Mouse (Mus musculus) hindbrain, embryonic 15.5 days (tissue): ENCODE measurements around the gene 4933416C03Rik. TPM values are rescaled to one million over a fixed set of nuclear protein-coding genes. Genes with fewer than 3 reads are reported as not detected.

Experiments
- ATAC-seq: fragments of 200-750 bp; cut with Nextera tagmentation; 2 replicates; pipeline ENCODE4 v1.8.0; 2017; ENCODE audit warnings: low read depth, moderate number of reproducible peaks, moderate TSS enrichment; ENCODE audit not compliant: low FRiP score
- H3K27ac ChIP-seq: fragments of 300-500 bp; sonication (generic); replicated peaks from 2 replicates; pipeline ENCODE4 v1.5.1; 2015; ENCODE audit warnings: mild to moderate bottlenecking, inconsistent platforms
- H3K27me3 ChIP-seq: fragments of 300-500 bp; sonication (generic); 2 replicates; pipeline ENCODE4 v1.6.1; 2015; ENCODE audit warnings: control low read depth, inconsistent platforms
- H3K36me3 ChIP-seq: fragments of 300-500 bp; sonication (generic); 2 replicates; pipeline ENCODE4 v1.6.1; 2015; ENCODE audit warnings: control low read depth, inconsistent platforms
- H3K4me1 ChIP-seq: fragments of 300-500 bp; sonication (generic); replicated peaks from 2 replicates; pipeline ENCODE4 v1.6.1; 2015; ENCODE audit warnings: control low read depth, inconsistent platforms
- H3K4me2 ChIP-seq: fragments of 300-500 bp; sonication (generic); 2 replicates; pipeline ENCODE4 v1.6.1; 2015; ENCODE audit warnings: moderate library complexity, mild to moderate bottlenecking, inconsistent platforms
- H3K4me3 ChIP-seq: fragments of 300-500 bp; sonication (generic); 2 replicates; pipeline ENCODE4 v1.5.1; 2015; ENCODE audit warnings: mild to moderate bottlenecking, inconsistent platforms
- H3K9ac ChIP-seq: fragments of 300-500 bp; sonication (generic); 2 replicates; pipeline ENCODE4 v1.6.1; 2015; ENCODE audit warnings: inconsistent platforms
- H3K9me3 ChIP-seq: fragments of 300-500 bp; sonication (generic); 2 replicates; pipeline ENCODE4 v1.6.1; 2016; ENCODE audit warnings: control low read depth, inconsistent platforms
- WGBS: fragments of 180-500 bp; shearing (Covaris S2); methylation state at CpG from one replicate; pipeline ENCODE4 v1.1.7; 2015; 5-methylcytosine and 5-hydroxymethylcytosine counted together
- polyA plus RNA-seq: library from polyadenylated mRNA; unstranded; fragments of >200 nt; fragmentation: Nextera tagmentation; extraction: Ambion mirVana; gene quantifications from 2 replicates; pipeline ENCODE4 v1.2.1, GENCODE M21; 2015

Gene 4933416C03Rik
- polyA plus RNA-seq, 1 experiment from 2014 or later = 0.06 TPM

- H3K4me3 ChIP-seq = no peak overlapping the region
- H3K27ac ChIP-seq = no peak overlapping the region
- ATAC-seq = no peak
- H3K4me2 ChIP-seq = no peak overlapping the region
- H3K9ac ChIP-seq = no peak overlapping the region
- H3K27me3 ChIP-seq = no peaks in the 10 kb centered on the region
- no peaks in the 10 kb centered on the region for H3K9me3 ChIP-seq
- no peaks in the 10 kb centered on the region for H3K36me3 ChIP-seq
- WGBS = 96% methylated on average over 2 of the region's 2 CpGs
- H3K4me1 ChIP-seq = no peaks in the 10 kb centered on the region
Measured at GRCm38 (mm10) chr10:116121463-116121862, 7.7 kb upstream of the 4933416C03Rik start.

DNA sequence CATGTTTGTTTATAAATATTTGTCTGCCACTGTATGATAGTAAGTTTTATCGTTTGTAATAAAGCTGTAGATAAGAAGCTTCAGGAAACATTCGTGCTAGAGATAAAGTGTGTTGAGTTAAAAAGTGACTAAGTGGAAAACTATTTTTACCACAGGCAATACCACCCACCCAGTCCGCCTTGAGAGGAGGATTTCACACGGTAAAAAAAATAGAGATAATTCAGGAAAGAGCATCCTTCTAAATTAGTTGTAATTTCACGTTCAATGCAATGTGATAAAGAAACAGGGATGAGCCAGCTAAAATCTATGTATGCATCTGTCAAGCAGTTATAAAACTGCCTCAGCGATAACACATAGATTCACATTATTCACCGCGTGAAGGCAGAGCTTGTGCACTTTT lies 3.3 kb upstream of the 4933416C03Rik start:
- no peak for ATAC-seq
- no peaks in the 10 kb centered on the region for H3K4me1 ChIP-seq

GRCm38 (mm10) chr10:116115881-116116677 lies 2.4 kb upstream of the 4933416C03Rik start:
- no peak for ATAC-seq
- no peak overlapping the region for H3K4me3 ChIP-seq
- 79% methylated on average over 4 of the region's 4 CpGs for WGBS

More for the DNA sequence above, 3.3 kb upstream of the 4933416C03Rik start:
- Histone ChIP-seq H3K36me3 (no peaks in the 10 kb centered on the region), H3K9me3 (no peaks in the 10 kb centered on the region), H3K9ac (no peak overlapping the region), H3K27me3 (no peaks in the 10 kb centered on the region), H3K4me2 (no peak overlapping the region), H3K4me3 (no peak overlapping the region), H3K27ac (no peak overlapping the region)
- 87% methylated on average over 8 of the region's 8 CpGs for WGBS

DNA sequence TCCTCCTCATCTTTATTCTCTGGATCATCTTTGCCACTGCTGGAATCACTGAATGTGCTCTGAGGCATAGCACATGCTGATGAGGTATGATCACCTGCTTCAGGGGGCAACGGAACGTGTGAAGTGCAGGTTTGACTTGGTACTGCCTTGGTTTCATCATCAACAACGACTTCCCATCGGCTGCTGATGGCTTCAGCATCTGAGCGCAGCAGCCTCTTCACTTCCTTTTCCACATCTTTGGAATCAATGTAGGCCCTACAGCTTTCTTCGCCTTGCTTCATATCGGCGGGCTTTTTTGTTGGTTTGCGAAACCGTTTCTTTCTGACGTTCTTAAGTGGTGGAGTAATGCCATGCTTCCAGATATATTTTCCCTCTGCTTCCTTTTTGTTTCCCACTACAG lies 849 bp downstream of the 4933416C03Rik start:
- no peak overlapping the region for H3K9ac ChIP-seq
- 96% methylated on average over 11 of the region's 11 CpGs for WGBS
- H3K4me1 ChIP-seq = no peaks in the 10 kb centered on the region
- no peak overlapping the region for H3K4me3 ChIP-seq
- H3K4me2 ChIP-seq = no peak overlapping the region
- ATAC-seq = no peak
- H3K27me3 ChIP-seq = no peaks in the 10 kb centered on the region
- no peak overlapping the region for H3K27ac ChIP-seq
- no peaks in the 10 kb centered on the region for H3K36me3 ChIP-seq
- no peaks in the 10 kb centered on the region for H3K9me3 ChIP-seq

More at GRCm38 (mm10) chr10:116115881-116116677, 2.4 kb upstream of the 4933416C03Rik start:
- Histone ChIP-seq H3K9ac (no peak overlapping the region), H3K36me3 (no peaks in the 10 kb centered on the region), H3K27ac (no peak overlapping the region), H3K4me1 (no peaks in the 10 kb centered on the region), H3K27me3 (no peaks in the 10 kb centered on the region), H3K4me2 (no peak overlapping the region), H3K9me3 (no peaks in the 10 kb centered on the region)

GRCm38 (mm10) chr10:116108730-116109129 lies 5.0 kb downstream of the 4933416C03Rik start:
- H3K27ac ChIP-seq = no peak overlapping the region
- H3K4me2 ChIP-seq = no peak overlapping the region
- WGBS = 94% methylated on average over 1 of the region's 1 CpGs
- no peaks in the 10 kb centered on the region for H3K4me1 ChIP-seq
- H3K9ac ChIP-seq = no peak overlapping the region
- no peak for ATAC-seq
- H3K36me3 ChIP-seq = no peaks in the 10 kb centered on the region
- H3K27me3 ChIP-seq = no peaks in the 10 kb centered on the region
- no peak overlapping the region for H3K4me3 ChIP-seq
- H3K9me3 ChIP-seq = no peaks in the 10 kb centered on the region

DNA sequence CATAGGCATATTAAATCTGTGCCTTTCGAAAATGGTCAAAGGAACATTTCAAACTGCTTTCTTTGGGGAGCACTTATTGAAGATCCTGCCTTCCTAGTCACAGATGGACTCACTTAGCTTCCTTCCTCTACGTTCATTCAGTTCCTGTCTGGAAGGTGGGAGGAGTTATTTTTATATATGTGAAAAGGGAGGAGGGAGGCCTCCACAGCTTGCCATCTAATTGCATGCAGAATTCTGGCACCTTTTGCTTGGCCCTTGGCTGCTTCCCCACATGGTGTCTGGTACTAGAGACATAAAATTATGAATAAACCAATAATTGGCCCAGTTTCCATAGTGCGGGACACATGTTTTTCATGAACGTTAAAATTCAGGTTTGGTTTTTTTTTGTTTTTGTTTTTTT lies 5.5 kb downstream of the 4933416C03Rik start:
- no peaks in the 10 kb centered on the region for H3K27me3 ChIP-seq
- H3K4me1 ChIP-seq = no peaks in the 10 kb centered on the region
- no peak for ATAC-seq
- no peaks in the 10 kb centered on the region for H3K36me3 ChIP-seq
- H3K9ac ChIP-seq = no peak overlapping the region
- no peaks in the 10 kb centered on the region for H3K9me3 ChIP-seq
- no peak overlapping the region for H3K27ac ChIP-seq
- H3K4me2 ChIP-seq = no peak overlapping the region
- 67% methylated on average over 4 of the region's 4 CpGs for WGBS
- no peak overlapping the region for H3K4me3 ChIP-seq

DNA sequence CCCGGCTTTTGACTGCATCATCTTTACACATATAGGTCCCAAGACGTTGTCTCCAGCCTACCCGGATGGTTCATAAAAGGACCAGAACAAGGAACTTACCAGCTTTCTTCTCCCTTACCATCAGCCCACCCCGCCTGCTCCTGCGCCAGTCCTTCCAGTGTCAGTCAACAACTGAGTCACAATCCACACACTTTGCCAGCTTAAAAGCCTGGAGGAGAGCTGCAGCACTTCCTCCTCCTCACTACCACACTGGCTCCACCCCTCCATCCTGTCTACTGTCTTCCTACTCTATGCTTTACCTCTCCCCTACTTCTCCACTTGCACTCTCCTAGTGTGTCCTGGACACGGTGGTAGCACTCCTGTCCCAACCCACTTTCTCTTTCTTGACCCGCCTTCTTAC lies 15.2 kb downstream of the 4933416C03Rik start:
- H3K9ac ChIP-seq = no peak overlapping the region
- H3K9me3 ChIP-seq = no peaks in the 10 kb centered on the region
- WGBS = 94% methylated on average over 7 of the region's 7 CpGs

DNA sequence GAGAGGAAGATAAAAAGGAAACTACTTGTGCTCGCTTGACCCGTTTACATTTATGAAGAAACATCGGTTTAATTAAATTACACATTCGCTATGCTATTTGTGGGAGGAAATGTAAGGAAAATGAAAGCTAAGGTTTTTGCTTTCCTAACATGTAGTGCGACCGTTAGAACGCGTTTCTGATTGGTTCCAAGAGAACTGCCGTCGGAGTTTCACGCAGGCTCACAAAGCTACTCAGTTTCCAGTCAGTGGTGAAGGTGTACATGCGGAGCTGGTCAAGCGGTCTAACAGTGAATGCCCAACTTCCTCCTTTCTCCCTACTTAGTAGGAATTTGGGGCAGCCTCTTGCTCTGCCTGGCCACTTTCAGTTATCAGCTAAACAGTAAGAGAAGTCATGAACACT lies 17.3 kb downstream of the 4933416C03Rik start:
- ATAC-seq = no peak
- H3K9ac ChIP-seq = no peak overlapping the region
- H3K36me3 ChIP-seq = no peaks in the 10 kb centered on the region
- 83% methylated on average over 13 of the region's 13 CpGs for WGBS
- no peaks in the 10 kb centered on the region for H3K4me1 ChIP-seq
- no peaks in the 10 kb centered on the region for H3K9me3 ChIP-seq
- H3K27ac ChIP-seq = no peak overlapping the region
- no peaks in the 10 kb centered on the region for H3K27me3 ChIP-seq
- no peak overlapping the region for H3K4me3 ChIP-seq
- peak overlapping the region; percentile 3; the same call in 1 of the 2 replicates for H3K4me2 ChIP-seq

More for the DNA sequence above, 15.2 kb downstream of the 4933416C03Rik start:
- ATAC-seq = no peak
- Histone ChIP-seq H3K27ac (no peak overlapping the region), H3K4me3 (no peak overlapping the region), H3K36me3 (no peaks in the 10 kb centered on the region), H3K4me2 (no peak overlapping the region), H3K27me3 (no peaks in the 10 kb centered on the region), H3K4me1 (no peaks in the 10 kb centered on the region)

GRCm38 (mm10) chr10:116083965-116084364 lies 29.8 kb downstream of the 4933416C03Rik start:
- no peaks in the 10 kb centered on the region for H3K36me3 ChIP-seq
- H3K4me3 ChIP-seq = no peak overlapping the region
- H3K4me1 ChIP-seq = peaks cover 8% of the 10 kb centered on the region; the same call in 1 of the 2 replicates
- 26% methylated on average over 3 of the region's 3 CpGs for WGBS
- H3K4me2 ChIP-seq = no peak overlapping the region
- no peak for ATAC-seq
- H3K27ac ChIP-seq = no peak overlapping the region
- no peaks in the 10 kb centered on the region for H3K9me3 ChIP-seq
- no peaks in the 10 kb centered on the region for H3K27me3 ChIP-seq
- H3K9ac ChIP-seq = no peak overlapping the region

- Histone ChIP-seq H3K4me2 (no peak overlapping the region), H3K9me3 (no peaks in the 10 kb centered on the region), H3K27me3 (no peaks in the 10 kb centered on the region), H3K4me3 (no peak overlapping the region), H3K27ac (no peak overlapping the region), H3K9ac (no peak overlapping the region), H3K36me3 (no peaks in the 10 kb centered on the region), H3K4me1 (peaks cover 12% of the 10 kb centered on the region; the same call in 1 of the 2 replicates)
- no peak for ATAC-seq
- 85% methylated on average over 6 of the region's 6 CpGs for WGBS
Measured at GRCm38 (mm10) chr10:116080841-116081240, 32.9 kb downstream of the 4933416C03Rik start.

GRCm38 (mm10) chr10:116079396-116079795 lies 34.3 kb downstream of the 4933416C03Rik start:
- Histone ChIP-seq H3K9me3 (no peaks in the 10 kb centered on the region), H3K4me3 (no peak overlapping the region), H3K36me3 (no peaks in the 10 kb centered on the region), H3K4me1 (peaks cover 12% of the 10 kb centered on the region; the same call in 1 of the 2 replicates), H3K4me2 (no peak overlapping the region), H3K27me3 (no peaks in the 10 kb centered on the region), H3K9ac (no peak overlapping the region), H3K27ac (no peak overlapping the region)
- ATAC-seq = no peak
- WGBS = 32% methylated on average over 7 of the region's 7 CpGs

- 62% methylated on average over 5 of the region's 5 CpGs for WGBS
Measured at GRCm38 (mm10) chr10:116078636-116079035, 35.1 kb downstream of the 4933416C03Rik start.

More at GRCm38 (mm10) chr10:116078636-116079035, 35.1 kb downstream of the 4933416C03Rik start:
- no peak overlapping the region for H3K4me3 ChIP-seq
- H3K4me1 ChIP-seq = peaks cover 12% of the 10 kb centered on the region; the same call in 1 of the 2 replicates
- H3K27ac ChIP-seq = no peak overlapping the region
- H3K27me3 ChIP-seq = no peaks in the 10 kb centered on the region
- H3K9me3 ChIP-seq = no peaks in the 10 kb centered on the region
- H3K4me2 ChIP-seq = no peak overlapping the region
- H3K36me3 ChIP-seq = no peaks in the 10 kb centered on the region
- ATAC-seq = peak; percentile 15; the same call in 1 of the 2 replicates
- H3K9ac ChIP-seq = no peak overlapping the region
